Mouse (Mus musculus) gastrocnemius, postnatal 10 days (tissue): ENCODE measurements at regions not wholly inside any gene's neighbourhood (a gene's known extent, or its start where the extent isn't known, plus 50 kb on each side); places are given as distances from the start of the nearest gene placed in this dataset.
A peak's percentile ranks its signal among the peaks of the same experiment; 100 is the strongest.

Experiments used
- DNase-seq: peaks from one replicate; pipeline ENCODE4 v3.0.0; 2021; ENCODE audit warnings: mixed read lengths
- microRNA-seq, 2 experiments: library from miRNA; unstranded; fragments of <30 nt; microRNA quantifications; one replicate each; pipeline ENCODE4 v1.2.0; 2021

DNA sequence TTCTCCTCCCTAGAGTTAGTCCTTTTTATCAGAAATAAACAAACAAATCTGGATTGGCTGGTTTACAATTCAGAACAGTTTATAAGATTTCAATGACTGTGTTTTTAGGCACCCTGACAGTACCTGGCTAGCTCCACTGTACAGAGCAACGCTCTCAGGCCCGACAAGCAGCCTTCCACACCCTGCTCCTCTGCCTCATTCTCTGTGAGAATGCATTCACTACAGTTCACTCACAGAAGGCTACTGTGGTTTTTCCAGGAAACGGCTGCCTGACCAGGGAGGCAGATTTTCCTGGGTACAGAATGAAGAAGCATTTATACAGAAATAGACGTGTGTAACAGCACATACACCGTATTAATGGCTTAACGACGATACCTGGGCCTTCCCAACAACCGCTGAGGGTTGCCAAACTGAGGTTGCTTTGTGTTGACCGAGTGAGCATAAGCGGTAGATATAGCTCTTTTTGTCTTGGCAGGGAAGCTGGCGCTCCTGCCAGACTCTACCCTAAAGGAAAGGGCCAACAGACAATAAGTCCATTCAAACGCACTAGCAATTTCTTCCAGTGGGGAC is 70.8 kb upstream of the Nfe2l3 start:
- DNase-seq, result no peak

DNA sequence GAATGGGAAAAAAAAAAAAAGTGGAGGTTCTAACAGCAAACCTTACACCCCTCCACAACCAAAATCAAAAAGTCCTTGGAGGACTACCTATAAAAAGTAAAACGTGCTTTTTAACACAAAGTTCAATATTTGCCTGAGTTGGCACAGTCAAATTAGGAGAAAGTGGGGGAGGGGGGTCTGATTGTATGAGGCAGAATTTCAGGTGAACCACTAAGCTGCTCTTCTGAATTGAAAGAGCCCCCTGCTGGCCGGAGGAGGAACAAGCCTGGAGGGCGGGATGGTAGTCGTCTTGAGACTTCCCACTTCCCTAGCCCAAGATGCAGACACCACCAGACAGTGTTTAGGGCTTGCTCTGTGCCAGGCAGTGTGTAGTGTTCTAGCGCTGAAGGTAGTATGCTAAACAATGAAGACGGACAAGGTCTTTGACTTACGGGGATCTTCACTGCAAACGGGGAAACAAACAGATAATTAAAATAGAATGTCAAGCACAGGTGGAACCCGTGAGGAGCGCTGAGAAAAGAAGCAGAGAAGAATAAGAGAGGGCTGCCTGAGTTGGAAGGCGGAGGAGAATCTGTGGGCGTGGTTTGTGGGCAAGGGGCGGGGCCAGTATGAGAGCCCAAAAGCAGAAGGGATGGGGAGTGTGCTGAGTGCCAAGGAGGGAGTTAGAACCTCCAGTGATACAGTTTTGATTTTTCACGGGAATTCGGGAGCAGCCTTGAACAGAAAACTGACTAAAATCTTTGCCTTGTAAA is 69.8 kb upstream of the Nfe2l3 start:
- peak; percentile 84 for DNase-seq

DNA sequence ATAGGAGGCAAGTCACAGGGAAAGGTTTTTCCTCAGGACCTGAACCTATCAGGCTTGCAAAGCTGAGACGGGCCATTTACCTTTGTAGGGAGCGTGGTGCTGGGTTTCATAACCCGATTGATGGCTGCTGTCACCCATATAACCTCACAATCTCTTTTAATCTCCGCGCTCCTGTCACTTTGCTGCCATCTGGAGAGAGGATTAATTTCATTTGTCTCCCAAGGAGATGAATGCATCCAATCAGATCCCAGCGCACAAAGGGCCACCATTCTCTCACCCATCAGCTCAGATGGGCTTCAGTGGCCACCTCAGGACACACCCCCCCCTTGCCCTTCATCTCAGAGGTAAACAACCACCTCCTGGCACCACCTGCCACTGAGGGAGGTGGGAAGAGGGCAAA is 67.7 kb upstream of the Nfe2l3 start:
- no peak for DNase-seq

DNA sequence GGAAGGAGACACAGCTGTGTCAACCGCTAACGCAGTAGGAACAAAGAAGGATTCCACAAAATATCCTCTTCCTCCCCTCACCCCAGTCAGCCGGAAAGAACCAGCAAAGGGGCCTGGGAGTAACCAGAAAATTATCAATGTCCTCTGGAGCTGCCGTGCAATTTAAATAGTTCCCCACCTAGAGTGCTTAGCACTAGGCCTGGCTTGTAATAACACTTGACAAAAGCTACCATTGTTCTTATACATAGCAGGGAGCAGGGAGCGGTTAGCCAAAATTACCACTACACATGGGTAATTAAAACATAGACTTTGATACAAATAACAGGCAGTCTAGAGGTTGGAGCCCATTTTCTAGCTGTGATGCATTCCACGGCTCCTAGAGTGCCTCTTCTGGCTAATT is 62.7 kb upstream of the Nfe2l3 start:
- DNase-seq, result no peak

DNA sequence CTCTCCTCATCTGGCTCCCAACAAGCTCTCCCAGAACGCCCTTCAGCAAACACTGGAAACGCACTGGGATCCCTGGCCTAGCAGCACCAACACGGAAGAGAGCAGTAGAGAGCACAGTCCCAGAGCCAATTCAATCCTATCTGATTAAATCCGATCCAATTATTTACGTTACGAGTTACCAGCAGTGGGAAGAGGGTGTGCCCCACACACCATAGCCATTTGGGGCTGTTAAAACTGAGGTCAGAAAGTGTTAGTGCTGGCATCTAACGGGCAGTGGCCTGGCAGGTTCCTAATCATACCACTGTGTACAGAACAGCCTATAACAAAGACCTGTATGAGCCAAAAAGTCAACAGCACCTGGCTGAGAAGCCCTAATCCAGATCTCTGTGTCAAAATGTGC is 60.1 kb upstream of the Nfe2l3 start:
- no peak for DNase-seq

DNA sequence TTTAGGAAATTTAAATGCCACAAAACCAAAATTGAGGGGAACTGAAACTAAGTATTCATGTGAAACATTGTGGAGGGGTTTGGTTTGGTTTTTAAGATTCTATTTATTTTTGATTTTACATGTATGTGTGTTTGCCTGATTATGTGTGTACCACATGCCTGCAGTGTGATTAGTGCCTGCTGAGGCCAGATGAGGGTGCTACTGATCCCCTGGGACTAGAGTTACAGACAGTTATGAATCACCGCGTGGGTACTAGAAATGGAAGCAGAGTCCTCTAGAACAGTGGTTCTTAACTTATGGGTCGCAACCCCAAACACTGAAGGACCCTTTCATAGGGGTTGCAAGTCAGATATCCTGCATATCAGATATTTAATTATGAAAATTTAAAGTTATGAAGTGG is 54.0 kb upstream of the Nfe2l3 start:
- no peak for DNase-seq

DNA sequence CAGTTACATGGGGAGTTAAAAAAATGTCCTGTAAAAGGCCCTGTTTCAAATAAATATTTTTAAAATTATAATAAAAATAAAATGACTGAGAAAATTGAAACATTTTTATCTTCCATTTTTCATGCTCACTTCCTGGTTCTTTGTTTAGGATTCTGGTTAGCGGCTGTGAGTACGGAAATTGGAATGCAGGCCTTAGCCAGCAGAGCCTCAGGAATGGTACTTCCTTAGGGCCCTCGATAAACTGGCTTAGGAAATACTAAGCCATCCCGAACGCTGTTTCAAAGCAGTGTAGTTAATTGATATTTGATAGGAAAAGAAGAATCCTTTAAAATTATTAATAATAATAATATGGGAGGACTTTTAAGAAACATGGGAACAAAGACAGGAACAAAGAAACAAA is 53.4 kb upstream of the Nfe2l3 start:
- no peak for DNase-seq

DNA sequence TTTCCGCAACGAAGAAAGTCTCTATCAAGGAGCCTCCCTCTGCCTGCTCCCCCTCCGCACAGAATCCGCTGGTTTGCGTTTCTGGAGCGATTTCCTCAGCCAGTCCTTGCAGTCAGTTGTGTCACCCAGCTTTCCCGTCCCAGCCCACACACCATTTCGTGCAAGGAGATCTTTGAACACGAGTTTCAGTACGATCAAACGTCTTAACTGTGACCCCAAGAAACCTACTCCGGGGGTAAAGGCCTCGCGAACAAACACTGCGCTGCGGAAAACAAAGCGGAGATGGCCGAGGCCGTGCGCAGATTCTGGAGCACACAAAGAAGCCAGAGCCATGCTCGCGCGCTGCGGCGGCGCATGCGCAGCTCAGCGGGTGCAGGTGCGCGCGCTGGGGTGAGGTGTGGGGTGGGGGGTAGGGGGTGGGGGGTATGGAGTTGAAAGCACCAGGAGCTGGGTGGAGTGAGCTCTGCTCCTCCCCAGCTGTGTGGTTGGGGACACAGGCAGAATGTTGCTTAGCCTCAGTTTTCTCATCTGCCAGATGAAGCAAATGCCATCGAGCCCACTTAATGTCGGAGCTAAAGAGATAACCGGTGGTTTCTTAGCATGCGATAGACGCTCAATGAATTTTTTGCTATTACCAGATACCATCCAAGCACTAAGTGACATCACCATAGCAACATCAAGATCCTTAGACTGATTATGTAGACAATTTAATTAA is 52.8 kb upstream of the Nfe2l3 start:
- peak; percentile 25 for DNase-seq

DNA sequence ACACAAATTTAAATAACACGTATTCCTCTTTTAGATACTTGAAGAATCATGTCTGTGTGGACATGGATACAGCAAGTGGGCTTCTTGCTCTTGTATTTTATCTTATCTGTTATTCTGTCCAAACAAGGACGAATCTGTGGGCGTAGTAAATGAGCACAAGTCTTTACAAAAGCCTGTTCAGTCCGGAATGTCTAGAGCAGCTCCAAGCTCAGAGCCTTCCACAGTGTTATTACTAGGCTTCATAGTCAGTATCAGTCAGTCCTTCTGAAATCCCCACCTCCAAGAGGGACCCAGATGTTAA is 52.2 kb upstream of the Nfe2l3 start:
- no peak for DNase-seq

DNA sequence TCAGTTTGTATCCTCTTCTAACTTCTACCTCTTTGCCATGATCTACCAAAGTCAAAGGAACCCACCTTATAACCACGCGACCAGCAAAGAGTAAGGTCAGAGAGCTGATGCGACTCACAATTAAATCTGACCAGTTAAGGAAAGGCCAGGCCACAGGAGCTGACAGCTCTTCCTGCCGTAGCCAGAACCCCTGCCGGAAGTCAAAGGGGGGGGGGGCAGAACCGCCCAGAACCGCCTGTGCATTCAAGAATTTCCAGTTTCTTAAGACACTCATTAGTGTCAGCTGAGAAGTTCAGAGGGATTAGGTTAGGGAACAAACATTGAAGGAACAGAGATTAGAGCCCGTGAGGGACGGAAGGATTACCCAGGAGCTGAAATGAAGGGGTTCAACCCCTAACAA is 51.0 kb upstream of the Nfe2l3 start:
- DNase-seq, result no peak

Small RNAs in the stretch of these regions (microRNA-seq; reads per million reads assigned to microRNA genes)
- 223 to 876 reads per million in 2 experiments for gene Mir148a
